Mouse (Mus musculus) fibroblast of lung, adult 2 months (primary cell): ENCODE data around the gene Gm30737.
"Not testable (repeated sequence)": the region's sequence is repeated elsewhere in the genome, so short reads cannot be mapped to it uniquely, and the experiment has no call there.

ENCODE experiments used
- DNase-seq: peaks from one replicate; pipeline ENCODE4 v3.0.0-alpha.2; 2011; ENCODE audit warnings: low read depth

The Gm30737 gene

GRCm38 (mm10) chrY:14400410-14400809 is at the start of gene Gm30737:
TSS of gene Gm30737 (plus strand) at chrY:14400710.
- not testable (repeated sequence) for DNase-seq
